Mouse (Mus musculus) midbrain, embryonic 14.5 days (tissue): ENCODE data around the gene Cyp4a10. TPM values are rescaled to one million over a fixed set of nuclear protein-coding genes. Genes with fewer than 3 reads are reported as not detected.
"Not testable (repeated sequence)": the region's sequence is repeated elsewhere in the genome, so short reads cannot be mapped to it uniquely, and the experiment has no call there.

Experiments used
- ATAC-seq: fragments of 200-750 bp; cut with Nextera tagmentation; 2 replicates; pipeline ENCODE4 v1.8.0; 2017; ENCODE audit warnings: moderate number of reproducible peaks, moderate library complexity; ENCODE audit not compliant: low FRiP score, low TSS enrichment
- DNase-seq: peaks from one replicate; pipeline ENCODE4 v3.0.0-alpha.2; 2015
- H3K27ac ChIP-seq: fragments of 300-500 bp; sonication (generic); replicated peaks from 2 replicates; pipeline ENCODE4 v1.5.1; 2014; ENCODE audit warnings: mild to moderate bottlenecking, low read depth, low read length, moderate library complexity
- H3K27me3 ChIP-seq: fragments of 300-500 bp; sonication (generic); 2 replicates; pipeline ENCODE4 v1.6.1; 2014; ENCODE audit warnings: low read length, control low read depth, mixed read lengths; ENCODE audit not compliant: control insufficient read depth, insufficient read depth
- H3K36me3 ChIP-seq: fragments of 300-500 bp; sonication (generic); 2 replicates; pipeline ENCODE4 v1.6.1; 2014; ENCODE audit warnings: low read length, control low read depth; ENCODE audit not compliant: control insufficient read depth, insufficient read depth
- H3K4me1 ChIP-seq: fragments of 300-500 bp; sonication (generic); 2 replicates; pipeline ENCODE4 v1.6.1; 2014; ENCODE audit warnings: mild to moderate bottlenecking, antibody characterized with exemption, low read length, control low read depth; ENCODE audit not compliant: control insufficient read depth, insufficient read depth
- H3K4me2 ChIP-seq: fragments of 300-500 bp; sonication (generic); 2 replicates; pipeline ENCODE4 v1.6.1; 2014; ENCODE audit warnings: mild to moderate bottlenecking, low read length, moderate library complexity
- H3K4me3 ChIP-seq: fragments of 300-500 bp; sonication (generic); replicated peaks from 2 replicates; pipeline ENCODE4 v1.5.1; 2014; ENCODE audit warnings: low read depth, low read length
- H3K9ac ChIP-seq: fragments of 300-500 bp; sonication (generic); replicated peaks from 2 replicates; pipeline ENCODE4 v1.6.1; 2014; ENCODE audit warnings: mild to moderate bottlenecking, low read length, moderate library complexity
- H3K9me3 ChIP-seq: fragments of 300-500 bp; sonication (generic); 2 replicates; pipeline ENCODE4 v1.6.1; 2016; ENCODE audit warnings: low read length, control low read depth, mixed read lengths; ENCODE audit not compliant: control insufficient read depth
- WGBS: fragments of 180-500 bp; shearing (Covaris S2); extraction: QIAGEN DNeasy Blood & Tissue Kit; methylation state at CpG from one replicate; pipeline ENCODE4 v1.1.7; 2014; 5-methylcytosine and 5-hydroxymethylcytosine counted together
- polyA plus RNA-seq: library from polyadenylated mRNA; unstranded; fragments of >200 nt; fragmentation: Nextera tagmentation; extraction: Ambion mirVana; gene quantifications from 2 replicates; pipeline ENCODE4 v1.2.1, GENCODE M21; 2014

Gene Cyp4a10
- not detected in 2 replicates for polyA plus RNA-seq

GRCm38 (mm10) chr4:115518000-115518399, at the start of gene Cyp4a10:
Gene Cyp4a10 (plus strand): TSS chr4:115518264.
- WGBS = 89% methylated on average over 5 of the region's 5 CpGs
- not testable (repeated sequence) for DNase-seq, H3K27ac ChIP-seq, H3K27me3 ChIP-seq, ATAC-seq, H3K4me3 ChIP-seq, H3K9me3 ChIP-seq, H3K4me1 ChIP-seq, H3K36me3 ChIP-seq, H3K4me2 ChIP-seq, H3K9ac ChIP-seq

DNA sequence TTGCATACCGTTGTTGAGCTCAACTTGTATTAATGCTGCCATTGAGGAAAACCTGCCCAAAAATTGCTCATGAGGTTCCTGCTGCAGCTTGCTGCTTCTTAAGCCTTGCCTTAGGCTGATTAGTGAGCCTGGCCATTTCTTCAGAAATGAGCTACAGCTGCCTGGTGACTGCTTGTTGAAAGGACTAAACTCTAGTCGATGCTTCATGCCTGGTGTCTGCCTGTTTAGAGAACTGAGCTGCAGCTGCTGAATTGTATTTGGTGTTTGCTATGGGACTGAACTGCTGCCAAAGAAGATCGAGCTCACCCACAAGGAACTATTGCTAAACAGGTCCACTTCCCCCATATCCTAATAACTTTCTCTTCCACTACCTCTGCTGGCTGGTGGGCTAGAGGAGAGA, 44.5 kb upstream of the Cyp4a10 start:
- not testable (repeated sequence) for DNase-seq, H3K4me3 ChIP-seq, H3K9me3 ChIP-seq, H3K4me2 ChIP-seq, H3K27ac ChIP-seq, H3K9ac ChIP-seq, H3K27me3 ChIP-seq, ATAC-seq, H3K4me1 ChIP-seq, H3K36me3 ChIP-seq
- 89% methylated on average over 3 of the region's 3 CpGs for WGBS

GRCm38 (mm10) chr4:115476051-115476450, 42.0 kb upstream of the Cyp4a10 start:
- H3K4me2 ChIP-seq, H3K36me3 ChIP-seq, H3K9ac ChIP-seq, ATAC-seq, H3K4me1 ChIP-seq, H3K27ac ChIP-seq, H3K4me3 ChIP-seq, H3K9me3 ChIP-seq, H3K27me3 ChIP-seq: not testable (repeated sequence)
- DNase-seq = peak; percentile 1

DNA sequence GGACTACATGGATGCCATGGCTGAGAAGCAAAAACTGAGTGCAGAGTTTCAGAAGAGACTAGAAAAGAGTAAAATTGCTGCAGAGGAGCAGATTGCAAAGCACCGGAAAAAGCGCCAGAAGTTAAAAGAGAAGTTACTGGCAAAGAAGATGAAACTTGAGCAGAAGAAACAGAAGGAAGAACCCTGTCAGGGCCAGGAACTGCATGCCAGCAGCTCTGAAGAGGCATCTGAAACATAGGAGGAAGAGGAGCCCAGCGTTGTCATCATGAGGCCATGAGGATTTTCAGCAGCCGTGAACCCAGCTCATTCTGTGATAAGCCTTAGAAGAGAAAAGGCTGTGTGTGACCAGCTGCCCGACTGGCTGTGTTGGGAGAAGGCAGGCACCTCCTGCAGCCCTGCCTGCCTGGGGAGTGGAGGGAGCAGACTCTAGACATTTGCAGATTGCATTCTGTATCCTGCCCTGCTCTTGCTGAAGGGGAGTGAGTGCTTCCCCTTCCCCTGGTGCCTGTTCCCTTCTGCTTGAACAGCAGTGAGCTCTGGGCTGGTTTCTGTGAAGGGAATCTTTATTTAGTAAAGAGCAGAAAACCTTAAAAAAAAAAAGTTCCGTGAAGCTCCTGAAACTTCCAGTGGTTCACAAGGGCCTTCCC, 36.9 kb upstream of the Cyp4a10 start:
- H3K4me2 ChIP-seq = no peak overlapping the region
- no peak overlapping the region for H3K4me3 ChIP-seq
- no peak overlapping the region for H3K27ac ChIP-seq
- 76% methylated on average over 6 of the region's 6 CpGs for WGBS
- ATAC-seq (no peak), DNase-seq (no peak)
- no peaks in the 10 kb centered on the region for H3K9me3 ChIP-seq
- no peak overlapping the region for H3K9ac ChIP-seq
- no peaks in the 10 kb centered on the region for H3K4me1 ChIP-seq
- H3K36me3 ChIP-seq = no peaks in the 10 kb centered on the region
- H3K27me3 ChIP-seq = no peaks in the 10 kb centered on the region

GRCm38 (mm10) chr4:115496001-115496400, 22.1 kb upstream of the Cyp4a10 start, which contains the start of gene Cyp4a14:
Gene Cyp4a14 (minus strand): TSS chr4:115496142.
- no peak within 1 kb of the TSS for H3K4me2 ChIP-seq
- no peaks in the 10 kb centered on the region for H3K36me3 ChIP-seq
- 91% methylated on average over 1 of the region's 1 CpGs for WGBS
- H3K27ac ChIP-seq = no peak within 1 kb of the TSS
- ATAC-seq = no peak
- no peak within 1 kb of the TSS for H3K4me3 ChIP-seq
- no peak within 1 kb of the TSS for H3K9ac ChIP-seq
- H3K9me3 ChIP-seq = no peaks in the 10 kb centered on the region
- H3K4me1 ChIP-seq = no peaks in the 10 kb centered on the region
- no peak for DNase-seq
- H3K27me3 ChIP-seq = no peaks in the 10 kb centered on the region

DNA sequence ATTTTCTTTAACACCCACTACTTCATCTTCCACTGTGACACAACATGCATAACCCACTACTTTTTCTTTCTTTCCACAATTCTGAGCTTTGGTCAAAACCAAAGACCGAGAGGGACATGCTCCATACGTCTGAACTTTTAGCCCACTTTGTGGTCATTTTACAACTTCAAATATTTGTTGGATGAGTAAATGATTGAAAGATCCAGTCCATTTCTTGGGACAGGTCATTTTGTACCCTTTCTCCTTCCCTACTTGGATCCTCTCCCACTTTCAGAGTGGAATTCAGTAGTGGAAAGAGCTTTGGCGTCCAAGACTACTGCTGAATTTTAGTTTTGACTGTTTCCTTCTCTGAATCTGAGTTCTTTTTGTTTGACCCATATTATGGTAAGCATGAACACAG, 20.6 kb upstream of the Cyp4a10 start:
- Histone ChIP-seq H3K9me3 (no peaks in the 10 kb centered on the region), H3K9ac (no peak overlapping the region), H3K4me3 (no peak overlapping the region), H3K4me1 (no peaks in the 10 kb centered on the region), H3K27ac (no peak overlapping the region), H3K27me3 (no peaks in the 10 kb centered on the region), H3K4me2 (no peak overlapping the region), H3K36me3 (no peaks in the 10 kb centered on the region)
- DNase-seq (no peak), ATAC-seq (no peak)
- 91% methylated on average over 3 of the region's 3 CpGs for whole genome bisulfite sequencing

DNA sequence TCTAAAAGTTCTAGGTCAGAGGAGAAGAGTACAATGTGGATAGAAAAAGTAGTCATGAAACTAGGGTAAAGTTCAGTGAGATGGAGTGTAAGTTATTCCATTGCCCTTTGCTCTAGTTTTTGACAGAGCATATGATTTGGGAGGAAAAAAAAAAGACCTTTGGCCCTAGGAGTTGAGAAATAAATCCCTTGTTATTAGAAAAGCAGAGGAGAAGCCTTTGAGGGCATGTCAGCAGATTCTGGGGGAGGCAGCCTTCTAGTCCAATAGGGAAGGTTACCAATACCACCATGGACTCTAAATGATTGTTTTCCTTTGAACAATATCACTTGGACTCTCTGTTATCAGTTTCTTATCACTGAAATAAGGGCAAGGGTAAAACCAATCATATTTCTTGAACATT, 4.1 kb upstream of the Cyp4a10 start:
- DNase-seq, H3K9me3 ChIP-seq, H3K27ac ChIP-seq, H3K4me1 ChIP-seq, H3K9ac ChIP-seq, ATAC-seq, H3K27me3 ChIP-seq, H3K36me3 ChIP-seq, H3K4me3 ChIP-seq, H3K4me2 ChIP-seq: not testable (repeated sequence)

DNA sequence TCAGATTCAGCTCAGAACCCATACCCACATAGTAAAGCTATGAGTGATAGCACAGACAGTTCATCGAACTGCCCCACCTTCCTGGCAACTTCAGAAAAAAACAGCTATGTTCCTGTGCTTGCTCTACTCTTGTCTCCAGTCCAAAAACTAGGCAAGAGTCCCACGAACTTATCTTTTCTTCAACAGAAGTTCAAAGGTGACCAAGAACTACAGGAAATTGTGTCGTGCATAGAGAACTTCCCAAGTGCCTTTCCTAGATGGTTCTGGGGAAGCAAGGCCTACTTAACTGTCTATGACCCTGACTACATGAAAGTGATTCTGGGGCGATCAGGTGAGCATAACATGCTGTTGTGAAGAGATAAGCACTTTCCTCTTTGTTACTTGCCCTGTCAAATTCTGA, 1.4 kb downstream of the Cyp4a10 start:
- 81% methylated on average over 4 of the region's 4 CpGs for WGBS
- no peak overlapping the region for H3K9ac ChIP-seq
- no peaks in the 10 kb centered on the region for H3K4me1 ChIP-seq
- no peaks in the 10 kb centered on the region for H3K9me3 ChIP-seq
- no peak overlapping the region for H3K4me3 ChIP-seq
- H3K4me2 ChIP-seq = no peak overlapping the region
- no peak overlapping the region for H3K27ac ChIP-seq
- H3K27me3 ChIP-seq = no peaks in the 10 kb centered on the region
- no peaks in the 10 kb centered on the region for H3K36me3 ChIP-seq
- DNase-seq (no peak), ATAC-seq (no peak)

DNA sequence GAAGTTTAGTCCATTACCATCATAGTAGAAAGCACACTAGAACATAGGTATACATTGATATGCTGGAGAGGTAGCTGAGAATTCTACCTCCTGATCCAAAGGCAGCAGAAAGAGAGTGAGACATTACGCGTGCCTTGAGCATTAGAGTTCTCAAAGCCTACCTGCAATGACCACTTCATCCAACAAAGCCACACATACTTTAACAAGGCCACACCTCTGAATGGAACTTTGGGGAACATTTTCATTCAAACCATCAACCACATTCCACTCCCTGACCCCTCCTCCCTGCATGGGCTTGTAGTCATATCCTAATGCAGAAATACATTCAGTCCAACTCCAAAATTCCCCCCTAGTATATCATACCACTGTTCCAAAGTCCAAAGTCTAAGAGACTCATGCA, 3.7 kb downstream of the Cyp4a10 start:
- Histone ChIP-seq H3K4me2 (no peak overlapping the region), H3K27ac (no peak overlapping the region), H3K36me3 (no peaks in the 10 kb centered on the region), H3K4me3 (no peak overlapping the region), H3K9ac (no peak overlapping the region), H3K9me3 (no peaks in the 10 kb centered on the region), H3K27me3 (no peaks in the 10 kb centered on the region), H3K4me1 (no peaks in the 10 kb centered on the region)
- DNase-seq (no peak), ATAC-seq (no peak)
- 97% methylated on average over 2 of the region's 2 CpGs for WGBS
